Comparison of ENCODE assay signal across 26 mouse cellular contexts in the genomic region with DNA sequence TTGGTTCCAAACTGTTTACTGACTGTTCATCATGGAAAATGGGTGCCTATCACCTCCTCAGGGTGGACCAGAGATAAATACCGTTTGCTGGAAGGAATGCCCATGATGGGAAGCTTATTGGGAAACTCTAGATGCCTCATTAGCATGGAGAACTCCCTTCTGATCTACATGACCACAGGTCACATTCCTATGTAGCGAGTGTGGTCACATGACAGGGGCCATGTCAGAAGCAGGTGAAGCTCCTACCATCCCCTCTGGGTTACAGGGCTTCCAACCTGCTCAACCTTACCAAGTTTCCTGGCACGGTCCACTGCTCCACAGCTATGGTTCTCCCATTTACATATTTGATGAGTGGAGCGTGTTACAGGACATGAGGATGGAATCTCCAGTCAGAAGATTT.
DNase-seq lines count a peak whose midpoint lies in the region; ATAC-seq and TF ChIP-seq lines count a peak whose summit lies in the region.
"Had no signal": no experiment of that assay in that cellular context is flagged by ENCODE, and none has a peak within 500 bp of the region (broad histone marks: within the 10 kb centered on the region; RNA-seq: fewer than 3 reads in every experiment).

No protein-coding gene starts in this region.

- H3K4me3 ChIP-seq in kidney, adult 2 months (ENCODE audit: insufficient read depth, low read depth, low read length), result no peak overlapping the region
- no peak overlapping the region for H3K4me3 ChIP-seq in kidney, postnatal 0 days (replicated peaks; ENCODE audit: low read depth, low read length)
- no peak overlapping the region for H3K4me3 ChIP-seq in kidney, embryonic 14.5 days (ENCODE audit: low read length)
- no peak overlapping the region for H3K4me3 ChIP-seq in hindbrain, embryonic 11.5 days (ENCODE audit: low read depth, low read length)
- H3K4me3 ChIP-seq: embryonic facial prominence, embryonic 13.5 days; erythroblast, embryonic 14.5 days; forebrain, embryonic 12.5 days; forebrain, embryonic 15.5 days; heart, embryonic 12.5 days; heart, embryonic 15.5 days; hindbrain, embryonic 10.5 days had no signal

- H3K9me3 ChIP-seq in kidney, postnatal 0 days (replicated peaks; ENCODE audit: low read length), result no peaks in the 10 kb centered on the region
- H3K9me3 ChIP-seq in kidney, embryonic 14.5 days (ENCODE audit: control insufficient read depth, low read length), result no peaks in the 10 kb centered on the region
- H3K9me3 ChIP-seq in hindbrain, embryonic 11.5 days (ENCODE audit: control insufficient read depth, low read length), result no peaks in the 10 kb centered on the region
- H3K9me3 ChIP-seq: embryonic facial prominence, embryonic 13.5 days; forebrain, embryonic 12.5 days; forebrain, embryonic 15.5 days; heart, embryonic 12.5 days; heart, embryonic 15.5 days; hindbrain, embryonic 10.5 days had no signal

- WGBS in kidney, adult 2 months, result 51% methylated on average over 4 of the region's 4 CpGs
- WGBS in kidney, postnatal 0 days, result 69% methylated on average over 4 of the region's 4 CpGs
- WGBS in kidney, embryonic 14.5 days, result 79% methylated on average over 4 of the region's 4 CpGs
- WGBS in hindbrain, embryonic 11.5 days, result 78% methylated on average over 4 of the region's 4 CpGs

- no peak overlapping the region for H3K9ac ChIP-seq in kidney, postnatal 0 days (ENCODE audit: low read depth, low read length)
- H3K9ac ChIP-seq in kidney, embryonic 14.5 days (ENCODE audit: low read depth, low read length), result no peak overlapping the region
- H3K9ac ChIP-seq in hindbrain, embryonic 11.5 days (ENCODE audit: low read depth, low read length), result no peak overlapping the region
- H3K9ac ChIP-seq: embryonic facial prominence, embryonic 13.5 days; forebrain, embryonic 12.5 days; forebrain, embryonic 15.5 days; heart, embryonic 12.5 days; heart, embryonic 15.5 days; hindbrain, embryonic 14.5 days had no signal

- 0 out of 2 replicates have a peak, but pooled peaks cover 3% of the 10 kb centered on the region for H3K4me1 ChIP-seq in kidney, adult 2 months (ENCODE audit: control insufficient read depth, insufficient read depth, low read length)
- no peaks in the 10 kb centered on the region for H3K4me1 ChIP-seq in kidney, postnatal 0 days (replicated peaks; ENCODE audit: insufficient read depth, low read length)
- H3K4me1 ChIP-seq in kidney, embryonic 14.5 days (ENCODE audit: control insufficient read depth, insufficient read depth, low read length), result no peaks in the 10 kb centered on the region
- no peaks in the 10 kb centered on the region for H3K4me1 ChIP-seq in hindbrain, embryonic 11.5 days (replicated peaks; ENCODE audit: control insufficient read depth, insufficient read depth, low read length)
- H3K4me1 ChIP-seq: embryonic facial prominence, embryonic 13.5 days; forebrain, embryonic 12.5 days; forebrain, embryonic 15.5 days; heart, embryonic 12.5 days; heart, embryonic 15.5 days; hindbrain, embryonic 10.5 days had no signal

- H3K27ac ChIP-seq in kidney, adult 2 months (ENCODE audit: insufficient read depth, low read depth, low read length), result no peak overlapping the region
- no peak overlapping the region for H3K27ac ChIP-seq in kidney, postnatal 0 days
- H3K27ac ChIP-seq in kidney, embryonic 14.5 days (ENCODE audit: low read depth, low read length), result no peak overlapping the region
- no peak overlapping the region for H3K27ac ChIP-seq in hindbrain, embryonic 11.5 days (ENCODE audit: low read depth, low read length)
- H3K27ac ChIP-seq: embryonic facial prominence, embryonic 13.5 days; forebrain, embryonic 12.5 days; forebrain, embryonic 15.5 days; heart, embryonic 15.5 days; hindbrain, embryonic 10.5 days; hindbrain, embryonic 14.5 days; hindbrain, postnatal 0 days had no signal

- H3K4me2 ChIP-seq in kidney, postnatal 0 days (ENCODE audit: low read length), result no peak overlapping the region
- no peak overlapping the region for H3K4me2 ChIP-seq in kidney, embryonic 14.5 days (replicated peaks; ENCODE audit: low read depth, low read length)
- H3K4me2 ChIP-seq in hindbrain, embryonic 11.5 days (replicated peaks; ENCODE audit: low read depth, low read length), result no peak overlapping the region
- H3K4me2 ChIP-seq: embryonic facial prominence, embryonic 13.5 days; forebrain, embryonic 12.5 days; forebrain, embryonic 15.5 days; heart, embryonic 12.5 days; heart, embryonic 15.5 days; hindbrain, embryonic 14.5 days had no signal

- peak; percentile 65 for ATAC-seq in kidney, postnatal 0 days (replicated peaks; ENCODE audit: low FRiP score, low read depth)
- ATAC-seq in kidney, embryonic 14.5 days (ENCODE audit: low FRiP score, low TSS enrichment), result no peak
- ATAC-seq in hindbrain, embryonic 11.5 days (ENCODE audit: low FRiP score), result no peak
- ATAC-seq: CD4-positive, CD25-positive, alpha-beta regulatory T cell, adult 4 months; forebrain, embryonic 15.5 days; hindbrain, postnatal 0 days; inflammation-experienced regulatory T-cells, adult 6 months had no signal

- no peak for TF ChIP-seq POLR2A in kidney, adult 2 months (IDR thresholded peaks at IDR 0.05; ENCODE audit: low read depth, low read length)

- DNase-seq in kidney, adult 2 months, result peak; percentile 24
- DNase-seq in kidney, postnatal 10 days, result no peak
- DNase-seq in kidney, postnatal 0 days (ENCODE audit: low spot score), result no peak
- DNase-seq in kidney, postnatal 14 days, result peak; percentile 19
- DNase-seq in hindbrain, embryonic 11.5 days (ENCODE audit: low spot score), result no peak
- DNase-seq in adrenal gland, postnatal 14 days, result no peak
- DNase-seq: adrenal gland, postnatal 10 days; cerebellum, adult 11 months; cerebellum, adult 2 months; cerebellum, adult 9-11 months; cerebellum, postnatal 25 days; gastrocnemius, postnatal 25 days; heart, postnatal 10 days; heart, postnatal 36 days had no signal

- H3K27me3 ChIP-seq in kidney, adult 2 months (replicated peaks; ENCODE audit: control insufficient read depth, insufficient read depth, low read length), result no peaks in the 10 kb centered on the region
- no peaks in the 10 kb centered on the region for H3K27me3 ChIP-seq in kidney, postnatal 0 days (ENCODE audit: insufficient read depth, low read length)
- H3K27me3 ChIP-seq in kidney, embryonic 14.5 days (ENCODE audit: control insufficient read depth, insufficient read depth, low read length), result no peaks in the 10 kb centered on the region
- no peaks in the 10 kb centered on the region for H3K27me3 ChIP-seq in hindbrain, embryonic 11.5 days (ENCODE audit: control insufficient read depth, insufficient read depth, low read length)
- H3K27me3 ChIP-seq: embryonic facial prominence, embryonic 13.5 days; forebrain, embryonic 12.5 days; forebrain, embryonic 15.5 days; heart, embryonic 12.5 days; heart, embryonic 15.5 days had no signal

- no peak for TF ChIP-seq CTCF in kidney, adult 2 months (conservative IDR thresholded peaks at IDR 0.05; ENCODE audit: insufficient read depth, insufficient read length, low read depth, low read length)
- TF ChIP-seq CTCF in kidney, postnatal 0 days (IDR thresholded peaks at IDR 0.05; ENCODE audit: low read depth), result no peak

- no peaks in the 10 kb centered on the region for H3K36me3 ChIP-seq in kidney, adult 2 months (ENCODE audit: control insufficient read depth, insufficient read depth, low read length)
- no peaks in the 10 kb centered on the region for H3K36me3 ChIP-seq in kidney, postnatal 0 days (ENCODE audit: insufficient read depth, low read length)
- no peaks in the 10 kb centered on the region for H3K36me3 ChIP-seq in kidney, embryonic 14.5 days (ENCODE audit: control insufficient read depth, insufficient read depth, low read length)
- no peaks in the 10 kb centered on the region for H3K36me3 ChIP-seq in hindbrain, embryonic 11.5 days (ENCODE audit: control insufficient read depth, insufficient read depth, low read length)
- H3K36me3 ChIP-seq: embryonic facial prominence, embryonic 13.5 days; forebrain, embryonic 12.5 days; forebrain, embryonic 15.5 days; heart, embryonic 12.5 days; heart, embryonic 15.5 days; hindbrain, embryonic 10.5 days had no signal

Comparison
In these comparisons a context has a peak if more than half of its experiments do, and no peak if none do; other contexts are left out.
1. DNase-seq: peak in kidney, adult 2 months (single experiment) and kidney, postnatal 14 days (single experiment); none in kidney, postnatal 10 days (single experiment), kidney, postnatal 0 days (single experiment), hindbrain, embryonic 11.5 days (single experiment) and adrenal gland, postnatal 14 days (single experiment).